11 mouse cellular contexts compared by ENCODE assay signal in the genomic region with DNA sequence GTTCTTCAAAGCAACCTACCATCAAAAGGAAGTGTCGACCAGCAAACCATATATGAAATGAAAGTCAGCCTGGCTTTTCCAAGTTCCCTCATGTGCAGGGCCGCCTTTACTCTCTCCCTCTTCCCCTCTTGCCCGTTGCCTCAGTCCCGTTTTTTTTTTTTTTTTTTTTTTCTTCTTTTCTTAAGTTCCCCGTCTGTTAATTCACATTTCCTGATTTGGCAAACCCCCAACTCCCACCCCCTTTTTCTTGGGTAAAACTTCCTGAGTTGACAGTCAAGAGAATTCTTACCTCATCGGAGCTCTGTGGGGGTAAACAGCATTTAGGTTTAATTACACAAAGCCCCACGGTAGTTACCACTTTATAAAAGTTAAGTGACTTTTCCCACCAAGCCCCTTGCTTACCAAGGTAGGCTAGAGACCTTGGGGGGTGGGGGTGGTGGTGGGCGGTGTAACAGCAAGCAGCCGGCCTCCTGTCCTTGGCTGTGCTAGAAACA.
A peak's percentile ranks its signal among the peaks of the same experiment; 100 is the strongest.
DNase-seq lines count a peak whose midpoint lies in the region; ATAC-seq lines count a peak whose summit lies in the region.
"Had no signal": no experiment of that assay in that cellular context is flagged by ENCODE, and none has a peak within 500 bp of the region (broad histone marks: within the 10 kb centered on the region; RNA-seq: fewer than 3 reads in every experiment).

No protein-coding gene starts in this region.

- no peaks in the 10 kb centered on the region for H3K9me3 ChIP-seq in heart, embryonic 10.5 days
- H3K9me3 ChIP-seq in lung, embryonic 15.5 days: no peaks in the 10 kb centered on the region
- no peaks in the 10 kb centered on the region for H3K9me3 ChIP-seq in hindbrain, embryonic 14.5 days (ENCODE audit: control insufficient read depth, low read length)

- H3K4me1 ChIP-seq in heart, embryonic 10.5 days: peaks cover 8% of the 10 kb centered on the region; the same call in 1 of the 2 replicates
- H3K4me1 ChIP-seq in lung, embryonic 15.5 days: peaks cover 5% of the 10 kb centered on the region; the same call in 1 of the 2 replicates
- H3K4me1 ChIP-seq in hindbrain, embryonic 14.5 days (replicated peaks; ENCODE audit: control insufficient read depth, insufficient read depth, low read length): no peaks in the 10 kb centered on the region

- intact Hi-C loops in heart, postnatal 14 days (cut with DNase I): no loop called here

- H3K4me3 ChIP-seq in heart, embryonic 10.5 days: no peak overlapping the region
- no peak overlapping the region for H3K4me3 ChIP-seq in lung, embryonic 15.5 days
- H3K4me3 ChIP-seq in hindbrain, embryonic 14.5 days (replicated peaks; ENCODE audit: low read length): no peak overlapping the region

- peak; percentile 12 to 32 for DNase-seq in heart, postnatal 14 days
- no peak for DNase-seq in heart, embryonic 10.5 days (ENCODE audit: low spot score)
- DNase-seq in retina, embryonic 14.5 days (ENCODE audit: low spot score): no peak
- no peak for DNase-seq in hindbrain, embryonic 14.5 days (ENCODE audit: low spot score)
- no peak for DNase-seq in adipocyte (ENCODE audit: low spot score)
- DNase-seq: left cerebral cortex, postnatal 4 days had no signal

- no peaks in the 10 kb centered on the region for H3K36me3 ChIP-seq in heart, embryonic 10.5 days
- no peaks in the 10 kb centered on the region for H3K36me3 ChIP-seq in lung, embryonic 15.5 days
- no peaks in the 10 kb centered on the region for H3K36me3 ChIP-seq in hindbrain, embryonic 14.5 days (replicated peaks; ENCODE audit: control insufficient read depth, insufficient read depth)

- H3K9ac ChIP-seq in lung, embryonic 15.5 days: no peak overlapping the region
- H3K9ac ChIP-seq in hindbrain, embryonic 14.5 days: no peak overlapping the region

- peak; percentile 27 for ATAC-seq in CD4-positive, CD25-positive, alpha-beta regulatory T cell, adult 4 months
- ATAC-seq in activated CD4-positive, CD25-positive, alpha-beta regulatory T cell, adult 4 months: peak; percentile 39
- no peak; the same call in 1 of the 2 replicates for ATAC-seq in lung, embryonic 15.5 days (ENCODE audit: borderline replicate concordance, extremely low read depth, low FRiP score, low TSS enrichment)
- no peak for ATAC-seq in hindbrain, embryonic 14.5 days (ENCODE audit: low FRiP score)
- ATAC-seq: intestine, embryonic 16.5 days; midbrain, embryonic 16.5 days had no signal

- 54% methylated on average over 9 of the region's 9 CpGs for WGBS in heart, embryonic 10.5 days
- WGBS in lung, embryonic 15.5 days: 23% methylated on average over 9 of the region's 9 CpGs
- 76% methylated on average over 9 of the region's 9 CpGs for WGBS in hindbrain, embryonic 14.5 days

- no peak overlapping the region for H3K27ac ChIP-seq in heart, embryonic 10.5 days
- H3K27ac ChIP-seq in lung, embryonic 15.5 days: no peak overlapping the region
- H3K27ac ChIP-seq in hindbrain, embryonic 14.5 days: no peak overlapping the region

- H3K27me3 ChIP-seq in heart, embryonic 10.5 days (ENCODE audit: insufficient read depth, poor library complexity, severe bottlenecking): no peaks in the 10 kb centered on the region
- H3K27me3 ChIP-seq in lung, embryonic 15.5 days: no peaks in the 10 kb centered on the region
- H3K27me3 ChIP-seq in hindbrain, embryonic 14.5 days (ENCODE audit: control insufficient read depth, insufficient read depth, low read length): no peaks in the 10 kb centered on the region

- peak overlapping the region; percentile 12; the same call in 1 of the 2 replicates for H3K4me2 ChIP-seq in lung, embryonic 15.5 days
- H3K4me2 ChIP-seq in hindbrain, embryonic 14.5 days (replicated peaks): no peak overlapping the region

Comparison
In these comparisons a context has a peak if more than half of its experiments do, and no peak if none do; other contexts are left out.
1. DNase-seq: peak in heart, postnatal 14 days (2 of 2); none in heart, embryonic 10.5 days (single experiment), retina, embryonic 14.5 days (single experiment), hindbrain, embryonic 14.5 days (single experiment) and adipocyte (single experiment).
2. ATAC-seq: peak in CD4-positive, CD25-positive, alpha-beta regulatory T cell, adult 4 months (single experiment) and activated CD4-positive, CD25-positive, alpha-beta regulatory T cell, adult 4 months (single experiment); none in lung, embryonic 15.5 days (single experiment) and hindbrain, embryonic 14.5 days (single experiment).